9 mouse cellular contexts compared by ENCODE assay signal in genomic region chr6:127974000-127974399, GRCm38 (mm10).
A peak's percentile ranks its signal among the peaks of the same experiment; 100 is the strongest.
DNase-seq lines count a peak whose midpoint lies in the region; ATAC-seq and TF ChIP-seq lines count a peak whose summit lies in the region.
"Had no signal": no experiment of that assay in that cellular context is flagged by ENCODE, and none has a peak within 500 bp of the region (broad histone marks: within the 10 kb centered on the region; RNA-seq: fewer than 3 reads in every experiment).

No protein-coding gene starts in this region.

- no peak overlapping the region for H3K9ac ChIP-seq in heart, postnatal 0 days (replicated peaks; ENCODE audit: low read depth, low read length)
- H3K9ac ChIP-seq in forebrain, postnatal 0 days: no peak overlapping the region
- H3K9ac ChIP-seq in midbrain, embryonic 14.5 days (replicated peaks; ENCODE audit: low read length): no peak overlapping the region
- H3K9ac ChIP-seq: liver, embryonic 13.5 days had no signal

- peak; percentile 27; the same call in 1 of the 2 replicates for ATAC-seq in heart, postnatal 0 days (ENCODE audit: insufficient read depth, low read depth)
- peak; percentile 47; the same call in 1 of the 2 replicates for ATAC-seq in forebrain, postnatal 0 days
- ATAC-seq in midbrain, embryonic 14.5 days (ENCODE audit: low FRiP score, low TSS enrichment): no peak
- ATAC-seq in activated CD4-positive, CD25-positive, alpha-beta regulatory T cell, adult 4 months: no peak

- H3K4me2 ChIP-seq in heart, postnatal 0 days (ENCODE audit: low read depth, low read length): no peak overlapping the region
- H3K4me2 ChIP-seq in forebrain, postnatal 0 days (ENCODE audit: low read depth): no peak overlapping the region
- H3K4me2 ChIP-seq in midbrain, embryonic 14.5 days (ENCODE audit: low read length): no peak overlapping the region
- H3K4me2 ChIP-seq: liver, embryonic 13.5 days had no signal

- TF ChIP-seq CTCF in heart, postnatal 0 days (IDR thresholded peaks at IDR 0.05; ENCODE audit: low read depth): no peak
- no peak for TF ChIP-seq CTCF in forebrain, postnatal 0 days (IDR thresholded peaks at IDR 0.05; ENCODE audit: low read depth)

- peaks cover 21% of the 10 kb centered on the region; the same call in 1 of the 2 replicates for H3K4me1 ChIP-seq in heart, postnatal 0 days (ENCODE audit: control insufficient read depth, insufficient read depth)
- no peaks in the 10 kb centered on the region for H3K4me1 ChIP-seq in forebrain, postnatal 0 days (ENCODE audit: insufficient read depth)
- peaks cover 6% of the 10 kb centered on the region; the same call in 1 of the 2 replicates for H3K4me1 ChIP-seq in midbrain, embryonic 14.5 days (ENCODE audit: control insufficient read depth, insufficient read depth, low read length)
- H3K4me1 ChIP-seq: liver, embryonic 13.5 days had no signal

- H3K36me3 ChIP-seq in heart, postnatal 0 days (replicated peaks; ENCODE audit: control insufficient read depth, insufficient read depth, low read length): no peaks in the 10 kb centered on the region; the same call in 1 of the 2 replicates
- no peaks in the 10 kb centered on the region for H3K36me3 ChIP-seq in forebrain, postnatal 0 days (ENCODE audit: insufficient read depth)
- H3K36me3 ChIP-seq in midbrain, embryonic 14.5 days (ENCODE audit: control insufficient read depth, insufficient read depth, low read length): no peaks in the 10 kb centered on the region
- H3K36me3 ChIP-seq: liver, embryonic 13.5 days had no signal

- no peaks in the 10 kb centered on the region for H3K9me3 ChIP-seq in heart, postnatal 0 days (replicated peaks; ENCODE audit: control insufficient read depth, low read length)
- H3K9me3 ChIP-seq in forebrain, postnatal 0 days (ENCODE audit: low read length): no peaks in the 10 kb centered on the region
- H3K9me3 ChIP-seq in midbrain, embryonic 14.5 days (ENCODE audit: control insufficient read depth, low read length): no peaks in the 10 kb centered on the region
- H3K9me3 ChIP-seq: liver, embryonic 13.5 days had no signal

- H3K27ac ChIP-seq in heart, postnatal 0 days (ENCODE audit: low read depth): peak overlapping the region; percentile 39
- peak overlapping the region; percentile 57 for H3K27ac ChIP-seq in forebrain, postnatal 0 days (ENCODE audit: low read depth, low read length)
- peak overlapping the region; percentile 32 for H3K27ac ChIP-seq in midbrain, embryonic 14.5 days (replicated peaks; ENCODE audit: low read depth, low read length)
- H3K27ac ChIP-seq: liver, embryonic 13.5 days had no signal

- no peak for DNase-seq in heart, postnatal 0 days (ENCODE audit: low spot score)
- no peak for DNase-seq in heart, adult 11 months
- peak; percentile 34 for DNase-seq in adrenal gland, postnatal 25 days
- no peak for DNase-seq in forebrain, postnatal 0 days
- peak; percentile 49 for DNase-seq in midbrain, embryonic 14.5 days
- no peak for DNase-seq in testis, postnatal 14 days (ENCODE audit: low spot score)
- DNase-seq in left cerebral cortex, postnatal 14 days (ENCODE audit: low spot score in 2 of 2): no peak
- DNase-seq: liver, embryonic 13.5 days had no signal

- no peak for TF ChIP-seq EP300 in heart, postnatal 0 days (IDR thresholded peaks at IDR 0.05; ENCODE audit: low read depth)

- intact Hi-C loops in left cerebral cortex, postnatal 14 days (cut with DNase I): no loop called here

- WGBS in heart, postnatal 0 days: 40% methylated on average over 9 of the region's 9 CpGs
- 42% methylated on average over 9 of the region's 9 CpGs for WGBS in forebrain, postnatal 0 days
- 19% methylated on average over 9 of the region's 9 CpGs for WGBS in midbrain, embryonic 14.5 days

- H3K27me3 ChIP-seq in heart, postnatal 0 days (ENCODE audit: control insufficient read depth, insufficient read depth, low read length): no peaks in the 10 kb centered on the region
- no peaks in the 10 kb centered on the region for H3K27me3 ChIP-seq in forebrain, postnatal 0 days (ENCODE audit: insufficient read depth, low read length)
- no peaks in the 10 kb centered on the region for H3K27me3 ChIP-seq in midbrain, embryonic 14.5 days (ENCODE audit: control insufficient read depth, insufficient read depth, low read length)
- H3K27me3 ChIP-seq: liver, embryonic 13.5 days had no signal

- no peak overlapping the region for H3K4me3 ChIP-seq in heart, postnatal 0 days (ENCODE audit: low read depth, low read length)
- H3K4me3 ChIP-seq in forebrain, postnatal 0 days (ENCODE audit: low read depth, low read length): no peak overlapping the region
- H3K4me3 ChIP-seq in midbrain, embryonic 14.5 days (replicated peaks; ENCODE audit: low read depth, low read length): no peak overlapping the region
- H3K4me3 ChIP-seq: liver, embryonic 13.5 days had no signal

Comparison
In these comparisons a context has a peak if more than half of its experiments do, and no peak if none do; other contexts are left out.
1. ATAC-seq: peak in heart, postnatal 0 days (single experiment) and forebrain, postnatal 0 days (single experiment); none in midbrain, embryonic 14.5 days (single experiment) and activated CD4-positive, CD25-positive, alpha-beta regulatory T cell, adult 4 months (single experiment).
2. DNase-seq: peak in adrenal gland, postnatal 25 days (single experiment) and midbrain, embryonic 14.5 days (single experiment); none in heart, postnatal 0 days (single experiment), heart, adult 11 months (single experiment), forebrain, postnatal 0 days (single experiment), testis, postnatal 14 days (single experiment) and left cerebral cortex, postnatal 14 days (0 of 2).
3. Peak in every context shown above with its lines, with median percentiles within 50 percentile points of each other: H3K27ac ChIP-seq.